Mouse (Mus musculus) lung, embryonic 16.5 days (tissue): ENCODE results near the gene Col15a1. TPM values are rescaled to one million over a fixed set of nuclear protein-coding genes. Genes with fewer than 3 reads are reported as not detected.

ENCODE experiments used
- ATAC-seq: fragments of 200-750 bp; cut with Nextera tagmentation; 2 replicates; pipeline ENCODE4 v1.8.0; 2017; ENCODE audit warnings: low read depth, mild to moderate bottlenecking, moderate library complexity
- H3K27ac ChIP-seq: fragments of 300-500 bp; sonication (generic); 2 replicates; pipeline ENCODE4 v1.5.1; 2014; ENCODE audit warnings: mild to moderate bottlenecking, control low read depth, low read length
- H3K27me3 ChIP-seq: fragments of 300-500 bp; sonication (generic); 2 replicates; pipeline ENCODE4 v1.6.1; 2014; ENCODE audit warnings: low read depth, low read length, mixed read lengths; ENCODE audit not compliant: control insufficient read depth, insufficient read depth
- H3K36me3 ChIP-seq: fragments of 300-500 bp; sonication (generic); 2 replicates; pipeline ENCODE4 v1.6.1; 2014; ENCODE audit warnings: low read length; ENCODE audit not compliant: control insufficient read depth, insufficient read depth
- H3K4me1 ChIP-seq: fragments of 300-500 bp; sonication (generic); replicated peaks from 2 replicates; pipeline ENCODE4 v1.6.1; 2014; ENCODE audit warnings: low read length, mixed read lengths; ENCODE audit not compliant: control insufficient read depth, insufficient read depth
- H3K4me2 ChIP-seq: fragments of 300-500 bp; sonication (generic); 2 replicates; pipeline ENCODE4 v1.6.1; 2014; ENCODE audit warnings: low read depth, low read length, control low read depth
- H3K4me3 ChIP-seq: fragments of 300-500 bp; sonication (generic); 2 replicates; pipeline ENCODE4 v1.5.1; 2014; ENCODE audit warnings: mild to moderate bottlenecking, low read length, control low read depth
- H3K9ac ChIP-seq: fragments of 300-500 bp; sonication (generic); 2 replicates; pipeline ENCODE4 v1.6.1; 2014; ENCODE audit warnings: low read length, control low read depth
- H3K9me3 ChIP-seq: fragments of 300-500 bp; sonication (generic); 2 replicates; pipeline ENCODE4 v1.6.1; 2016; ENCODE audit warnings: low read length; ENCODE audit not compliant: control insufficient read depth
- WGBS: fragments of 180-500 bp; shearing (Covaris S2); extraction: QIAGEN DNeasy Blood & Tissue Kit; methylation state at CpG from one replicate; pipeline ENCODE4 v1.1.7; 2014; 5-methylcytosine and 5-hydroxymethylcytosine counted together
- polyA plus RNA-seq: library from polyadenylated mRNA; unstranded; fragments of >200 nt; fragmentation: Nextera tagmentation; extraction: Ambion mirVana; gene quantifications from 2 replicates; pipeline ENCODE4 v1.2.1, GENCODE M21; 2015

The Col15a1 gene
- polyA plus RNA-seq, 1 experiment from 2014 or later: 31.0 TPM

DNA sequence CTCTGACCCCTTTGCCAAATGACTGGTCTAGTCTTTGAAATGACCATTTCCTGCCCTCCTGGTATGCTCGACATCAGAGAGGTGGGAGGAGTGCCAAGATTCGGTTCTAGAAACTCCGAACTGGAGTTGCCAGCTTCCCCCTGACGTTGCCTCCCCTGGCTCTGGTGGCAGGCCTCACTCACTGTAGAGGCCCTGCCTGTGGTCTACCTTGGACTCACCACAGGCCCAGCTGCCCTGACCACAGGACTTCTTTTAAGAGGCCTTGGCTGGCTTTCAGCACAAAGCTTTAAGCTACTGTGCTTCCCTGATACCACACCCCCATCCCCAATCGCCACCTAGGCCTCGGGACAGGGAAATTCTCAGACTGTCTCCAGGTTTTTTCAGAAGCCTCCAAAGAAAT, 21.4 kb upstream of the Col15a1 start:
- ATAC-seq: no peak
- Histone ChIP-seq H3K4me2 (no peak overlapping the region), H3K9me3 (no peaks in the 10 kb centered on the region), H3K27ac (no peak overlapping the region), H3K36me3 (no peaks in the 10 kb centered on the region), H3K4me3 (no peak overlapping the region), H3K9ac (no peak overlapping the region), H3K27me3 (no peaks in the 10 kb centered on the region), H3K4me1 (no peaks in the 10 kb centered on the region)
- WGBS: 45% methylated on average over 6 of the region's 6 CpGs

DNA sequence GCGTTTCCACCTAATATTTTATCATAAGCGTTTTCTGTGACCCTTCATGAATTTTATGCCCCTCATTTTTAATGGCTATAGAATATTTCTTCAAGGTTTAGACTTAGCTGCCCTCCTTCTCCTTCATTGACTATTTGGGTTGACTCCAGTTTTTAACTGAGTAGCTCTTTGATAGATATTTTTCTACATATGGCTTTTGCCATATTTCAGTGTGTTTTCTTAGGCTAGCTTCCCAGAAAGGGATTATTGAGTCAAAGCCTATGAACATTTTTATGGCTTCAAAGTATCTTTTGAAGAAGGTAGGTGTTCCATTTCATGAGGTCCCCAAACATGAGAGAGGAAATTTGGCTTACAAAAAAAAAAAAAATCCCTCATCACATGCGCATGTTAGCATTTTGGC, 11.8 kb upstream of the Col15a1 start:
- H3K4me1 ChIP-seq: no peaks in the 10 kb centered on the region
- H3K4me3 ChIP-seq: no peak overlapping the region

DNA sequence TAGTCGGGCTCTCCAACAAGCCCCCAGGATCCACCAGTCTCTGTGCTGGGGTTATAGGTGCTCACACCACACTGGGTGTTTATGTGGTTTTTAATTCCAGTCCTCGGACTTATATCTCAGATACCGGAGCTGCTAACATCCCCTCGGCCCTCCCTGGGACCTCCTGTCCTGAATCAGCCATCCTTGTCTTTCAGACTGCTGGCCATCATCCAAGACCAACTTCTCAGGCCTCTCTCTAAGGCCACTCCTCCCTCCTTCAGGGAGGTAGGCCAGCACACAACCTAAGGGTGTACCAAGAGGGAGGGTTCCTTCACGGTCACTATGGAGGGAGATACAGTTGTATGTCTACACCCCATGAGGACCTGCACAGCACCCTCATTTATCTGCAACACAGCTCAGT, 4.3 kb upstream of the Col15a1 start:
- ATAC-seq: peak; percentile 47
- peaks cover 15% of the 10 kb centered on the region for H3K27me3 ChIP-seq
- H3K4me2 ChIP-seq: no peak overlapping the region
- H3K4me3 ChIP-seq: no peak overlapping the region
- H3K27ac ChIP-seq: no peak overlapping the region
- H3K9ac ChIP-seq: no peak overlapping the region
- H3K4me1 ChIP-seq: peaks cover 25% of the 10 kb centered on the region
- WGBS: 29% methylated on average over 5 of the region's 5 CpGs
- no peaks in the 10 kb centered on the region for H3K36me3 ChIP-seq
- H3K9me3 ChIP-seq: no peaks in the 10 kb centered on the region

More for the DNA sequence above, 11.8 kb upstream of the Col15a1 start:
- no peak overlapping the region for H3K4me2 ChIP-seq
- H3K9ac ChIP-seq: no peak overlapping the region
- no peaks in the 10 kb centered on the region for H3K27me3 ChIP-seq
- WGBS: 72% methylated on average over 3 of the region's 3 CpGs
- no peaks in the 10 kb centered on the region for H3K9me3 ChIP-seq
- H3K27ac ChIP-seq: no peak overlapping the region
- no peaks in the 10 kb centered on the region for H3K36me3 ChIP-seq
- no peak for ATAC-seq

DNA sequence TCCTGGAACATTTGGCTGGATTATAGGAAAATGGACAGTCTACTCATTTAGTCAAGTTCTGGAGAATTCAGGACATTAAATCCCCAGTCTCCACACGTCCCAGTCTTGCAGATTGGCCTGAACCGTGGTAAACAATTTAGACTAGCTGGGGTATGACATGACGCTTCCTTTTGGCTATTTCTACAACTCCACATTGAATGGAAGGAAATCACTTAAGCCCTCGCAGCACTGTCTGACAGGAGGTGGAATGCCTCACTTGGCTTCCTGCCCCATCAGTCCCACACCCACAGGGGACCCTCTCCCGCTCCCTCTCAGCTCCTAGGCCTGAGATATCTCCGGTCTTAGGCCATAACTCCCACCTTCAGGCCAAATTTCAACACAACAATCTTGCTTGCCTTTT, 2.1 kb upstream of the Col15a1 start:
- H3K4me1 ChIP-seq: peaks cover 27% of the 10 kb centered on the region
- ATAC-seq: peak; percentile 61
- WGBS: 31% methylated on average over 6 of the region's 6 CpGs
- H3K9me3 ChIP-seq: no peaks in the 10 kb centered on the region
- H3K4me3 ChIP-seq: no peak overlapping the region
- no peak overlapping the region for H3K9ac ChIP-seq
- H3K27ac ChIP-seq: peak overlapping the region; percentile 82
- peaks cover 22% of the 10 kb centered on the region for H3K27me3 ChIP-seq
- no peaks in the 10 kb centered on the region for H3K36me3 ChIP-seq
- H3K4me2 ChIP-seq: no peak overlapping the region

DNA sequence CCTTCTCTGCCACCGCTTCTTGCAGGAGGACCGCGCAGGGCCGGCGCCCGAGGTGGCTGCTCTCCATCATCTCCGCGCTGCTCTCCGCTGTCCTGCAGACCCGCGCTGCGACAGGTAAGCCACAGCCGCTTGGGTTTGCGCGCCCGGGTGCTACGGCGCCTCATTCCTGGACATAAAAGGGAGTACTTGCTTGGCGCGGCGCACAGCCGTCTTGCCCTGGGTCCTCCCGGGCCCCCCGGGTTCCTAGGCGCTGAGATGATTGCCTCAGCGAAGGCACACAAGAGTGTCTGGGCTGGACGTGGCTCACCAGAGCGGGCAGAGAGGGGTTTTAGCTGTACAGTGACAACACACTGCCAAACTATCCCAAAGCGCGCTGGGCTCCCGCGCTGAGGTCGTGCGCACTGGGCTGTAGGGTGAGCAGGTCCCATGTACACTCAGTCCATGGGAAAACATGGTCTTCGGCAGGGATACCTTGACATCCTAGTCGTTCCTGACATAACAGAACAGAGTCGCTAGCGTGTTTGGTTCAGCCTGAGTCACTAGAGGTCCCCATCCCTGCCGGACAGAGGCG, 545 bp downstream of the Col15a1 start:
- Histone ChIP-seq H3K9me3 (no peaks in the 10 kb centered on the region), H3K9ac (peak overlapping the region; percentile 72), H3K4me2 (peak overlapping the region; percentile 81), H3K27me3 (peaks cover 22% of the 10 kb centered on the region), H3K4me3 (peak overlapping the region; percentile 63), H3K36me3 (no peaks in the 10 kb centered on the region), H3K27ac (peak overlapping the region; percentile 30; the same call in 1 of the 2 replicates), H3K4me1 (peaks cover 22% of the 10 kb centered on the region)
- ATAC-seq: peak; percentile 23; the same call in 1 of the 2 replicates
- 1% methylated on average over 40 of the region's 40 CpGs for WGBS

DNA sequence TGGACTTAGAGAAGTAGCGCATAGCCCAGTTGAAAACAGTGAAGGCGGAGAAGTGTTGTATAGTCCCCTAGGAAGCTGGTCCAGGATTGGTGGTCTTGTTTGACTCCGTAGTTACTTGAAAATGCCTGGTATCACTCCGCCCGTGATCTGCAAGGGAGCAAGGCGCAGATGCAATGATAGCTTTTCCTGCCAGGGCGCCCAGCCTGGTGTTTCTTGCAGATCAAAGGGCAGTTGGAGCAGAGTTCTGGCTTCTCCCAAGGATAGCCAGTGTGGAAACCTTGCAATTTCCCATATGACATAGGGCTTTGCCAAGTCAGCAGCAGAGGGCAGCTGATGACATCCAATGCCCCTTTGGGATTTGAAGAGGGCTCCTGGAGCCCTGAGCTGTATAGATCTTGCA, 1.5 kb downstream of the Col15a1 start:
- peaks cover 13% of the 10 kb centered on the region for H3K4me1 ChIP-seq
- peaks cover 22% of the 10 kb centered on the region for H3K27me3 ChIP-seq
- H3K36me3 ChIP-seq: no peaks in the 10 kb centered on the region
- no peak overlapping the region for H3K27ac ChIP-seq
- H3K4me3 ChIP-seq: peak overlapping the region; percentile 63
- H3K9ac ChIP-seq: peak overlapping the region; percentile 22; the same call in 1 of the 2 replicates
- 61% methylated on average over 7 of the region's 7 CpGs for WGBS
- no peaks in the 10 kb centered on the region for H3K9me3 ChIP-seq
- H3K4me2 ChIP-seq: peak overlapping the region; percentile 81
- ATAC-seq: no peak

DNA sequence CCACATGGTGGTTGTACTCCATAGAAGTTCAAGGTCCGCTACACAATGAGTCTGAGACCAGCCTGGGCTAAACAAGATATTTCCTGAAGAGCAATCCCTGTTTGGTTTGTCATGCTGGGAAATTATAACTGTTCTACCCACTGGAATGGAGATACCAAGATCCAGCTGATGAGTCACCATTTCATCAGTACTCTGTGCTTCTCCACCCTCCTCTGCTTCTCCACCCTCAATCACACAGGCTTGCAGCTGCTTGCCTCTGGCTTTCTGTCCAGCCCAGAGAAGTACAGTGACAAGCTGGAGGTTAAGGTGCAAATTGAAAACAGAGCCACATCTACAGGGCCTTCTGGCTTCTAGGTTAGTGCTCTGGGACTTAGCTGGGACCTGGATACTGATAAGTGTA, 10.9 kb downstream of the Col15a1 start:
- H3K4me3 ChIP-seq: no peak overlapping the region
- no peak overlapping the region for H3K9ac ChIP-seq
- H3K36me3 ChIP-seq: peaks cover 2% of the 10 kb centered on the region; the same call in 1 of the 2 replicates
- H3K4me1 ChIP-seq: no peaks in the 10 kb centered on the region
- H3K27ac ChIP-seq: no peak overlapping the region
- no peak for ATAC-seq
- H3K27me3 ChIP-seq: no peaks in the 10 kb centered on the region
- no peaks in the 10 kb centered on the region for H3K9me3 ChIP-seq
- no peak overlapping the region for H3K4me2 ChIP-seq
- 88% methylated on average over 1 of the region's 1 CpGs for WGBS

DNA sequence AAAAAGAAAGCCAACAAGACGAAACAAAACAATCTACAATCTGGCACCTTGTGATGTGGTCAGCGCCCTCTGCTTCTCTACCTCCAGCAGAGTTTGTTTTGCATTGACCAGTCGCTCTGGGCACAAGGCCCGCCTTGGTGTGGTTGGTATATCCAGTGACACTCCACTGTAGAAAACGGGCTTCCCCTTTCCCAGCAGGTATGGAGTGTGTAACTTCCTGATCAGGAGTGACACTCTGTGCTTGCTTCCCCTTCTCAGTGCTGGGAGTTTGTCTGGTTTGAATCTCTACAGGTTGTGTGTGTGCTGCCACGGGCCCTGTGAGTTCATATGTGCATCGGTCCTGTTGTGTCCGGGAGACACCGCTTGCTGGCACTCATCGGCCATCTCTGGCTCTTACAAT, 11.4 kb downstream of the Col15a1 start:
- Histone ChIP-seq H3K4me3 (no peak overlapping the region), H3K4me1 (no peaks in the 10 kb centered on the region), H3K27ac (no peak overlapping the region), H3K36me3 (peaks cover 2% of the 10 kb centered on the region; the same call in 1 of the 2 replicates), H3K9me3 (no peaks in the 10 kb centered on the region), H3K9ac (no peak overlapping the region), H3K27me3 (no peaks in the 10 kb centered on the region), H3K4me2 (no peak overlapping the region)
- ATAC-seq: no peak
- 81% methylated on average over 10 of the region's 10 CpGs for WGBS

DNA sequence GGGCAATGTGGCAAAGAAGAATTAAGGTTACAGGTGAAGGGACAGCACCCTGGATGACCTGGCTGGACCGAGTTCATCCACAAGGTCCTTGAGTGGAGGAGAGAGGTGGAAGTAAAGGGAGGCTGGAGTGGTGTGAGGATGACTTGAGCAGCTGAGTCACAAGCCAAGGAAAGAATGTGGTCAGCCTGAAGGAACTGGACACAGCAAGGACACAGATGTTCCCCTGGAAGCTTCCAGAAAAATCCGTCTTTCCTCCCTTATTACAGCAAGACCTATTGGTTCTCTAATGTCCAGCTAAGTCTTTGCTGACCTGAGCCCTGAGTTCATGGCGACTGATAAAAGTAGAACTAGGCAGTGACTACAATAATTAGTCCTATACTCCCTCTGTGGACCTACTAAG, 12.6 kb downstream of the Col15a1 start:
- no peak overlapping the region for H3K9ac ChIP-seq
- ATAC-seq: no peak
- no peaks in the 10 kb centered on the region for H3K9me3 ChIP-seq
- peaks cover 2% of the 10 kb centered on the region; the same call in 1 of the 2 replicates for H3K36me3 ChIP-seq
- no peaks in the 10 kb centered on the region for H3K4me1 ChIP-seq
- H3K27me3 ChIP-seq: no peaks in the 10 kb centered on the region
- no peak overlapping the region for H3K4me3 ChIP-seq
- 81% methylated on average over 3 of the region's 3 CpGs for WGBS
- H3K4me2 ChIP-seq: no peak overlapping the region
- no peak overlapping the region for H3K27ac ChIP-seq

DNA sequence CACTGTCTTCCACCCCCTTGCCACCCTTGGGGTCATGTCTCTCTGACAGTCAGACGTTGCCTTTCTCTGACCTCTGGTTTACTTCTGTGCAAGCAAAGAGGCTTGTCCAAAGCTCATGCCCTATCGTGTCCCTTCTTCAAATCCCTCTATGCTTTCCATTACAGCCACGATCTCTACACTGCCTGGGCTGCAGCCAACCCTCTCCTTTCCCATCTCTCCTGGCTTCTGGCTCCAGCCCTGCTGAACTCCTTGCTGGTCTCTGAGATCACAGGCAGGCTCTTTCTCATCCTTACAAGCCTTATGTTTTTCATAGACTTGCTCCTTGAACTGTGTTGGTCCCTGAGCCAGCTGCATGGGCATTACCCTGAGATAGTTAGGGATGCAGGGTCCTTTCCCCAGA, 14.2 kb downstream of the Col15a1 start:
- 58% methylated on average over 3 of the region's 3 CpGs for WGBS
- ATAC-seq: no peak
- no peak overlapping the region for H3K4me3 ChIP-seq

More for the DNA sequence above, 14.2 kb downstream of the Col15a1 start:
- H3K9ac ChIP-seq: no peak overlapping the region
- H3K27ac ChIP-seq: no peak overlapping the region
- H3K9me3 ChIP-seq: no peaks in the 10 kb centered on the region
- H3K36me3 ChIP-seq: peaks cover 2% of the 10 kb centered on the region; the same call in 1 of the 2 replicates
- H3K27me3 ChIP-seq: no peaks in the 10 kb centered on the region
- no peak overlapping the region for H3K4me2 ChIP-seq
- H3K4me1 ChIP-seq: peaks cover 12% of the 10 kb centered on the region
